Mouse (Mus musculus): Measurements from ENCODE around the gene Inpp5d. TPM values are rescaled to one million over a fixed set of nuclear protein-coding genes. Genes with fewer than 3 reads are reported as not detected.
A peak's percentile ranks its signal among the peaks of the same experiment; 100 is the strongest.
"Not testable (repeated sequence)": the region's sequence is repeated elsewhere in the genome, so short reads cannot be mapped to it uniquely, and the experiment has no call there.

Inpp5d gene
- polyA plus RNA-seq, 2 experiments from 2014 or later, result 145 to 167 TPM

DNA sequence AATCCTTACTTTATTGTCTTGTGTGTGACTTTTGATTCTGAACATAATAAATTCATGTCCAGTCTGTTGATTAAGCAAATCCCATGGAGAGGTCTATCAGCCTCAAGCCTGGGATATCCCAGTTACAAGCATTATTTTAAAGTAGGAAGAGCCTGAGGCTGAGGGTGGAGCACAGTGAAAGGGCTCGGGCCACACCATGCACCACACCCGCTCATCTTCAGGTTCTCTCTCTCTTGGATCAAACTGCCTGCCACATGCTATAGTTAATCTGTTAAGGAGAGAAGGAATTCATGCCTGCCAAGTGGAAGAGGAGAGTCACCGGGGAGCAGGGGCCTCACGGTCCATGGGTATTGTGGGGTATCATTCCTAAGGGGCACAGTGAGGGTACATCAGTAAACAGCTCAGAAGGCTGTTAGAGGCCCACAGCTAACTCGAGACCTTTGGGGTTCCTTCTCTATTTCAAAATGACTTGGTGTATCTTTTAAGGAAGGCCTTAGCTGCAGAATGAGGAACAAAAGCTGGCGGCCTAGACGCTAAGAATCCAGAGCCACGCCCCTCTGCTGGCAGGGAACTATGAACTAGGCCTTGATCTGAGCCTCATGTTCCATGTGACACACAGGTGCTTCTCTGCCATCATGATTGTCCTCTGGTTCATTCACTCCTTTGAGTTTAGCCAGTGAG is 39.0 kb downstream of the Inpp5d start:
- ATAC-seq, result no peak

GRCm38 (mm10) chr1:87659618-87659960 is 39.5 kb downstream of the Inpp5d start:
- ATAC-seq, result peak; percentile 22

- no peak for ATAC-seq
These were observed 40.6 kb downstream of the Inpp5d start for GRCm38 (mm10) chr1:87660740-87661139.

GRCm38 (mm10) chr1:87663992-87664391 is 43.9 kb downstream of the Inpp5d start:
- ATAC-seq, result no peak

DNA sequence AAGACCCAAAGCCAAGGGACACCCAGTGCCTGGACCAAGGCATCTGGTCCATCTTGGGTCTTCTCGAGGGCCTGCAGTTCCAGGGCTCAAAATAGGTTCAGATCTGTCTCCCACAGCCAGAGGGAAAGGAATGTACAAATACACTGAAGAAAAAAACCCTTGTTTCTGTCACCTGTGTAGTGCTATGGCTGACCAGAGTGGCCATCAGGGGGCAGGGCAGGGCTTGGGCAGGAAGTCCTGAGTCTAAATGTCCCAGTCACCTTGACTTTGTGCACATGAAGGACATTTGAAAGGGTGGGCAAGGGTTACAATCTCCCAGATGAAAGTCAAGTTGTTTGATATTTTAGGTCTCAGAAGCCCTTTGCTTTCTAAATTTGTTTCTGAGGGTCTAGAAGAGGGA is 46.9 kb downstream of the Inpp5d start:
- no peak for ATAC-seq

DNA sequence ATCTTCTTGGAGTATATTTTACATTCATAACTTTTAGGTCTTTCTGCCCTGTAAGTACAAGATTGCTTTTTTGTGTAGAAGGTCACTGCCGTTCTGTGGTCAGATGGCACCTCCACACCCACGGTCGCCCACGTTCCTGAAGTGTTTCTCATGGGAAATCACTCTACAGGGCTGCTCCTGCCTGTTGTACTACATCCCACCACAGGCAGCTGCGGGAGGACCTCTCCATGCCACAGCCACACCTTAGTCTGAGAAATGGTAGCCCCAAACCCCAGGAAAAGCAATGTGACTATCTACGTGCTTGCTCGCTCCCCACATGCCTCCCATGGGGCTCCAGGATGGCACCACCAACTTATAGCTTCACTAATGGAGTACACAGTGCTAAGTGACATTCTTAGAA is 48.2 kb downstream of the Inpp5d start:
- no peak for ATAC-seq

DNA sequence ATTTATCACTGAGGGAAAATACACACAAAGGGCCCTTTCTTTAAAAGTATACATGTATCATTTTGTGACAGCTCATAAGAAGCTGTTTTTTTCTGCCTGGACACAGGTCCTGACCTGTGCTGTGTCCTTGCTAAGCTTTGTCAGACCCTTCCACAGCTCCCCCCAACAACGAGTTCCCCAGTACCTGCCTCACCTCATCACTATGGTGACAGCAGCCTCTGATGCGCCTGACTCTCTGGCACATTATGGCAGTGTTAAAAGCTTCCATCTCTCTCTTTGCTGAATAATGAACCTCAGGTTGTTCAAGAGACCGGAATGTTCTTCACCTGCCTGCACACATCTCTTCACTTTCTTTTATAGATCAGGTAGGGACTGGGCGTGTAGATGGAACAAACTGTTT is 51.4 kb downstream of the Inpp5d start:
- ATAC-seq, result no peak

- no peak for ATAC-seq
These were observed 53.9 kb downstream of the Inpp5d start for GRCm38 (mm10) chr1:87673822-87674604.

DNA sequence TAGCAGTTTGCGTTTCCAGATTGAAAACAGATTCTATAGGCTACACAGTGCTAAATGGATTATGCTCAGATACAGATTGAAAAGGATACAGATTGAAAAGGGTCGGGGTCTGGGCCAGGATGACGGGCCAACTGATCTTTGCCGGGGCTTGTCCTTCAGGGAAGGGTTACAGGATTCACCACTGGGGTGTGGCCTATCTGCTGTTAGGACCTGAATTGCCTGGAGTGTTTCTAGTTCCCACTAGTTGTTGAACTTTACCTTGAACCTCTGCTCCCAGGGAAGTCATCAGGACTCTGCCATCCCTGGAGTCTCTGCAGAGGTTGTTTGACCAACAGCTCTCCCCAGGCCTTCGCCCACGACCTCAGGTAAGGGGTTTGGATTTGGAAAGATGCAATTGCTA is 55.9 kb downstream of the Inpp5d start:
- no peak for ATAC-seq

DNA sequence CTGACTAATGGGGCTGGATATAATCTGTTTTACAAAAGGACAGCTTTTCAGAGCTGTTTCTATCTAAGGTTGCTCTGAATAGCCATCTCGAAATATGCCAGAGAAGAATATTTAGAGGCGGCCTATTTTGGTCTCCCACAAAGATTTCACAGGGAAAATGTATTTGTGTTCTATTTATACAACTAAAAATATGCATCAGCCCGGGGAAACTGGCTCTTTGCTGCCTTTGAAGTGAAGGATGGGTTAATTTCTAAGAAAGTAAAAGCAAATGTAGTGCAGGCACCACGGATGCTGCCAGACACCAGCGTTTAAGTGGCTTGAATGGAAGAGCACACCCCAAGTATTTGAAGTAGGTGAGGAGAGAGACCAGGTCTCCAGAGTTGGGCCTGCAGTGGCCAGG is 59.0 kb downstream of the Inpp5d start:
- no peak for ATAC-seq

DNA sequence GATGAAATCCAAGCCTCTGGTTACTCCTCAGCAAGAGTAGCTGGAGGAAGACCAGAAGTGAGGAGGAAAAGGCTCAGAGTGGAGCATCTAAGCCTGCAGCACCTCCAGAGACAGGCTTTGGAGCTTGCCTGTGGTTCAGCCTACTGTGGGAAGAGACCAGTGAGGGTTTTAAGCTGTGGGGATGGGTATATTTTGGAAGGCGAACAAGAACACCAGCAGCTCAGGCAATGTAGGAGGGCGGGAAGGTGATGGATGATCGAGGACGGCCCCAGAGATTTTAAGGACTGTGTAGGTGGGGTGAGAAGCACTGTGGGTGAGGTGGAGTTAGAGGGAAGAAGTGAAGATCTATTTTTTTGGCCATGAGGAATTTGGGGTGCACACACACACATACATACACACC is 60.8 kb downstream of the Inpp5d start:
- ATAC-seq, result no peak

GRCm38 (mm10) chr1:87682473-87682872 is 62.4 kb downstream of the Inpp5d start:
- not testable (repeated sequence) for ATAC-seq

DNA sequence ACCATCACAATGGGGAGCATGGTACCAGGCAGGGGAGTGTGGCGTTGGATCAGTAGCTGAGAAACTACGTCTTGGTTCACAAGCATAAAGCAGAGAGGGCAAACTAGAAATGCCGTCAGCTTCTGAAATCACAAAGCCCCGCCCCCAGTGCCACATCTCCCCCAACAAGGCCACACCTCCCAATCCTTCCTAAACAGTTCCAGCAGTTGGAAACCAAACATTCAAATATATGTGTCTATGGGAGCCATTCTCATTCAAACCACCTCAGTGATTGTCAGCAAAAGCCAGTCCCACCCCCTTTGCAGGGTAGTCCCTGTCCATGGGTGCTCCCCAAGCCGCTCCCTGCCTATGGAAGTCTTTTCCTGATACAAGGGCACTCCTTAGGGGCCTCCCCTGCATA is 64.0 kb downstream of the Inpp5d start:
- no peak for ATAC-seq

- ATAC-seq, result no peak
These were observed 64.7 kb downstream of the Inpp5d start for GRCm38 (mm10) chr1:87684791-87685190.

- no peak for ATAC-seq
These were observed 66.2 kb downstream of the Inpp5d start for GRCm38 (mm10) chr1:87686351-87686750.

- no peak for ATAC-seq
These were observed 66.9 kb downstream of the Inpp5d start for GRCm38 (mm10) chr1:87687009-87687408.

GRCm38 (mm10) chr1:87689661-87690341 is 69.7 kb downstream of the Inpp5d start:
- no peak for ATAC-seq

GRCm38 (mm10) chr1:87696358-87696757 is 76.2 kb downstream of the Inpp5d start:
- no peak for ATAC-seq

GRCm38 (mm10) chr1:87698010-87698409 is 77.9 kb downstream of the Inpp5d start:
- no peak for ATAC-seq

GRCm38 (mm10) chr1:87699890-87700448 is 79.9 kb downstream of the Inpp5d start:
- no peak for ATAC-seq

GRCm38 (mm10) chr1:87704230-87704629 is 84.1 kb downstream of the Inpp5d start:
- ATAC-seq, result no peak

DNA sequence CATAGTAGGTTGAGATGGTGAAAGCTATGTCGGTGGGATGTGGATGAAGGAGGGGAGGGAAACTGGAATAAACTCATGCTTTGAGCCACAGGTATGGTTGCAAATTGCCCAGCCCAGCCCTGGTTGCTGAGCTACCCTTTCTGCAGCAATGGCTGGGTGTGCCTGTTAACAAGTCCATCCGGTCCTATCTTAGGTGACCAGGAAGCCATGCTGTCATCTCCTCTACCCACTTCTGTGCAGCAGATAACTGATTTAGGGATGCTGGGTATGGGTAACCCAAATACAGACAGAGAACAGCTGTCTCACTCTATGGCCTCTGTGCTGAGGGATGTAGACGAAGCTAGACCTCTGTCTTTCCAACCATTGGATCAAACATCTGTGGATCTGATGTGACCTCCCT is 86.2 kb downstream of the Inpp5d start:
- no peak for ATAC-seq

DNA sequence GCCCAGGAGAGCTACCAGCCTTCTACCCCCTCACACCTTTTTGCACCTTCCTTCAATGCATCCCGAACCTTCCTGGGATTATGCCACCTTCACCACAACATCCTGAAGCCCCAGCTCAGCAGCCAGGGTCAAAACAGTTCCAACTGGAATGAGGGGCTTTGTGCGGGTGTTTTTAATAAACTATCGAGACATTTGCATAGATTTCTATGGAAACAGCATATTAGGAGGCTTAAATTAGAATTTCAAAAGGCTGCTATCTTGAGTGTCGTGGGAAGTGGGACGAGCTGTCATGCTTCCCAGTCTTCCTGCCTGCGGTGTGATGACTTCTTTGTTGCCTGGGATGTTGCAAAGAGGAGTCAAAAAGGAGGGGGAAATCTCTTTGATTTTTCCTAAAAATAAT is 88.9 kb downstream of the Inpp5d start:
- ATAC-seq, result no peak
